Mouse (Mus musculus) cerebellum, postnatal 4 days (tissue): Measurements from ENCODE around the gene Gm6358.
"Not testable (repeated sequence)": the region's sequence is repeated elsewhere in the genome, so short reads cannot be mapped to it uniquely, and the experiment has no call there.

Experiments used
- DNase-seq, 2 experiments: peaks; one replicate each; pipeline ENCODE4 v3.0.0; 2022; ENCODE audit warnings: low spot score in 2 of 2, mixed read lengths in 1 of 2

Gene Gm6358

DNA sequence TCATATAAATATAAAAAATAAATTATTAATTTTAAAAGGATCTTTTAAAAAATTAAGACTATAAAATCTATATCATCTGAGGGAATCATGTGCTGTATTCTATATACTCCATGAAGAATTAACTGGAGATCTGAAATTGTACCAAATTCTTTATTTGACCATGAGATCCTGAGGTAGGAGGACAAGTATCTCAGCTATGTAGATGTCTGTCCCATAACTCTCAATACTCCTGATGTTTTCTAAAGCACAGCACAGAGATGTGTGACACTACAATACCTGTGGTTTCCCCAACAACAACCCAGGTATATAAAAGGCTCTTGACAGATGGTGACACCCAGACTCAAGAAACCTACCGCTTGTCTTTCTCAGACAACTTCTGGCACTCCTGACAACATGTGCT lies at the start of gene Gm6358:
Gene Gm6358 (plus strand): TSS at position 301 of the 400 bp plus-strand sequence.
- no peak for DNase-seq

DNA sequence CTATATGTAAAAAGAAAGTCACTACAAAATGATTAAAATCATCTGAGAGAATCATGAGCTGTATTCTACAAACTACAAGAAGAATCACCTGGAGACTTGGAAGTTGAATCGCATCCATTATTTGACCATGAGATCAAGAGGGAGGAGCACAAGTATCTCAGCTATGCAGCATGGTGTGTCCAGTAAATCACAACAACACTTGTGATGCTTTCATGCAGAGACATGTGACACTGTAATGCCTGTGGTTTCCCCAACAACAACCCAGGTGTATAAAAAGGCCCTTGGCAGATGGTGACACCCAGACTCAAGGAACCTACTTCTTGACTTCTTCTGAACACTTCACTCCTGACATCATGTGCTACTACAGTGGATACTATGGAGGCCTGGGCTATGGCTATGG lies 10.1 kb downstream of the Gm6358 start, which contains the start of gene Gm10061:
Gene Gm10061 (plus strand): TSS at position 301 of the 400 bp plus-strand sequence.
- no peak for DNase-seq

DNA sequence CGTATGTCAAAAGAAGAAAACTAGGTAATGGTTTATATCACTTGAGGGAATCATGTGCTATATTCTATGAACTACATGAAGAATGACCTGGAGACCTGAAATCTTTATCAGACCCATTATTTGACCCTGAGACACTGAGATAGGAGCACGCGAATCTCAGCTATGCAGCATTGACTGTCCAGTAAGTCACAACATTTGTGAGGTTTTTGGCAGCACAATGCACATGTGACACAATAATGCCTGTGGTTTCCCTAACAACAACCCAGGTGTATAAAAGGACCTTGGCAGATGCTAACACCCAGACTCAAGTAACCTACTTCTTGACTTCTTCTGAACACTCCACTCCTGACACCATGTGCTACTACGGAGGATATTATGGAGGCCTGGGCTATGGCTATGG lies 17.0 kb downstream of the Gm6358 start, which contains the start of gene Gm9789:
Gene Gm9789 (plus strand): TSS at position 301 of the 400 bp plus-strand sequence.
- DNase-seq: no peak

DNA sequence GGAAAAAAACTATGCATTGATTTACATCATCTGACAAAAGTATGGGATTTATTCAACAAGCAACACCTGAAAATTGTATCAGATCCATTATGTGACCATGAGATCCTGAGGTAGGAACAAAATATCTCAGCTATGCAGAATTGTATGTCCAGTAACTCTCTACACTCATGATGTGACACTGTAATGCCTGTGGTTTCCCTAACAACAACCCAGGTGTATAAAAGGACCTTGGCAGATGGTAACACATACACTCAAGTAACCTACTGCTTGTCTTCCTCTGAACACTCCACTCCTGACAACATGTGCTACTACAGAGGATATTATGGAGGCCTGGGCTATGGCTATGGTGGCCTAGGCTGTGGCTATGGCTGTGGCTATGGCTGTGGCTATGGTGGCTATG lies 28.5 kb downstream of the Gm6358 start, which contains the start of gene Gm7735:
Gene Gm7735 (plus strand): TSS at position 301 of the 400 bp plus-strand sequence.
- DNase-seq: not testable (repeated sequence)

DNA sequence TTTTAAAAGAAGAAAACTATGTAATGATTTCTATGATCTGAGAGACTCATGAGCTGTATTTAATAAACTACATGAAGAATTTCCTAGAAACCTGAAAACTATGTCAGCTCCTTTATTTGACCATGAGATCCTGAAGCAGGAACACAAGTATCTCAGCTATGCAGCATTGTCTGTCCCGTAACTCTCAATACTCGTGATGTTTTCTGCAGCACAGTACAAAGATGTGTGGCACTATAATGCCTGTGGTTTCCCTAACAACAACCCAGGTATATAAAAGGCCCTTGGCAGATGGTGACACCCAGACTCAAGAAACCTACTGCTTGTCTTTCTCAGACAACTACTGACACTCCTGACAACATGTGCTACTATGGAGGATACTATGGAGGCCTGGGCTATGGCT lies 33.8 kb downstream of the Gm6358 start, which contains the start of gene 1110057P08Rik:
Gene 1110057P08Rik (plus strand): TSS at position 301 of the 400 bp plus-strand sequence.
- no peak for DNase-seq

DNA sequence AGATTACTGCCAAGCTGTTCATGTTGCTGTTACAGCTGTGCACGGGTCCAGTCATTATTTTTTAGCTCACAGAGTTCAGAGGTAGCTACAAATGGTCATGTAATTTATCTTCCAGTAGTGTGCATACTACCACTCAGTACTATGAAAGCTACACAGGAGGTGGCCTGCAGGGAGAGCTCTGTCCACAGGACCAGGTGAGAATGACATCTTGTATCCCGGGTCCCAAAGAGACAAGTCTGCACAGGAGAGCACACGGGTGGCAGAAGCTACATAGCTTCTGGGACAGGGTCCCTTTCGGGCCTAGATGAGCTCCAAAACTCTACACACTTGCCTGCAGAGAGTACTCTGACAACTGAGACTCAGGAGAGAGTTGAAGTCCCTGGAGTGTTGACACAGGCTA lies 48.0 kb downstream of the Gm6358 start:
- DNase-seq: no peak
